Mouse (Mus musculus) liver, postnatal 0 days (tissue): Measurements from ENCODE around the gene Lrp2.

Source experiments
- CTCF ChIP-seq: sonication (generic); IDR thresholded peaks from 2 replicates; pipeline ENCODE4 v1.5.1; 2016; ENCODE audit warnings: antibody characterized with exemption, low read depth
- EP300 ChIP-seq: IDR thresholded peaks from 2 replicates; pipeline ENCODE4 v1.6.1; 2016; ENCODE audit warnings: antibody characterized with exemption, low read depth, mild to moderate bottlenecking

DNA sequence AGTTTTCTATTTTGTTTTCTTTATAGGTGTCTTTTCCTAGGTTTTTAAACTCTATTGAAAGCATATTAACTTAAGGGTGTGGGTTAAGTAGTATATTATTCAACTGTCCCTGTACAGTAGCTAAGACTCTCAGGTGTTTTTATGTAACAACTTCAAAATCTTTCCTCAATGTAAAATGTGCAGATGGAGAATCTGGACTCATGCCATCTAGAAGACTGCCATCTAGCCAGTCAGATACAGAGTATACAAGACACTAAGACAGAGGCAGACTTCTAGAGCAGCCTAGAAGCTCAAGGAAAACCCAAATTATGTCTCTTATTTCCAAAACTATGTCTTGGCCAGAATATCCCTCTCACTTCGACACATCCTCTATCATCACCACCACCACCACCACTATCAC, 159.8 kb downstream of the Lrp2 start:
- TF ChIP-seq CTCF, result no peak
- TF ChIP-seq EP300, result no peak
